Mouse (Mus musculus): Measurements from ENCODE around the gene Enpep.

DNA sequence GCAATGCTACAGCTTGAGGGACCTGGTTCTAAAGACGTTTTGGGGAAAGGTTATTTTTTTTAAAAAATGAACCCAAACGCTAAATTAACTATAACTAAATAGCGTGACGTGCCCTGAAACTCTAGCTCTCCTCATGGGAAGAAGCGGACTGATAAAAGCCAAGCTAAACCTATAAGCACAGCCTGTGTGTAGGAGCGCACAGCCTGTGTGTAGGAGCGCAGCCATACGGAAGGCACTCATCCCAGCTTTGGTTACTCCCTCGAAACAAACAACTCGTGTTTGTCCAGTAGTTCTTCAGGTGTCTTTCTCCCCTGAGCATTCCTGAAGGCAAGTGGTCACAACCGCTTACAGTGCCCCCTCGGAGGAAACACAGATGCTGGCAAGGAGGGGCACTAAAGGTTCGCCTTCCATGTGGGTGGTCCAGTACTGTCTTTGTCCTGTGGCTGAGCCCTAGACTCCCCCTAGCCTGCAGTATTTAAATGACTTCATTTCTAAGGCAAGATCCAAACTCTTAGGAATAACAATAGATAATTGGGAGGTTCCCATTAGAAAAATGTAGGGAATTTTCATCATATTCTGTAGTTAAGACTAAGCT is 93.8 kb downstream of the Enpep start:
- TF ChIP-seq CTCF (IDR thresholded peaks at IDR 0.05; ENCODE audit: borderline replicate concordance, extremely low read depth, insufficient read depth, insufficient read length) (no peak), POLR2A (IDR thresholded peaks at IDR 0.05; ENCODE audit: borderline replicate concordance, extremely low read depth, insufficient read depth, insufficient read length, poor library complexity, severe bottlenecking) (no peak)
